Mouse (Mus musculus): ENCODE measurements around the gene Pnpla5. TPM values are rescaled to one million over a fixed set of nuclear protein-coding genes. Genes with fewer than 3 reads are reported as not detected.

The Pnpla5 gene
- polyA plus RNA-seq, 1 experiment from 2014 or later = not detected

GRCm38 (mm10) chr15:84126447-84126846, 3.5 kb upstream of the Pnpla5 start:
- Histone ChIP-seq H3K27me3 (ENCODE audit: control insufficient read depth, insufficient read depth, low read length) (no peaks in the 10 kb centered on the region), H3K4me2 (replicated peaks) (no peak overlapping the region), H3K27ac (no peak overlapping the region), H3K36me3 (replicated peaks; ENCODE audit: control insufficient read depth, insufficient read depth) (no peaks in the 10 kb centered on the region), H3K4me1 (replicated peaks; ENCODE audit: control insufficient read depth, insufficient read depth, low read length) (no peaks in the 10 kb centered on the region), H3K9ac (no peak overlapping the region), H3K9me3 (ENCODE audit: control insufficient read depth, low read length) (no peaks in the 10 kb centered on the region), H3K4me3 (replicated peaks; ENCODE audit: low read length) (no peak overlapping the region)
- DNase-seq (ENCODE audit: low spot score) (no peak), ATAC-seq (ENCODE audit: low FRiP score) (no peak)
- 83% methylated on average over 4 of the region's 4 CpGs for WGBS

- Histone ChIP-seq H3K36me3 (replicated peaks; ENCODE audit: control insufficient read depth, insufficient read depth) (no peaks in the 10 kb centered on the region), H3K4me2 (replicated peaks) (no peak overlapping the region), H3K9me3 (ENCODE audit: control insufficient read depth, low read length) (no peaks in the 10 kb centered on the region), H3K27me3 (ENCODE audit: control insufficient read depth, insufficient read depth, low read length) (no peaks in the 10 kb centered on the region), H3K4me3 (replicated peaks; ENCODE audit: low read length) (no peak overlapping the region), H3K4me1 (replicated peaks; ENCODE audit: control insufficient read depth, insufficient read depth, low read length) (no peaks in the 10 kb centered on the region), H3K27ac (no peak overlapping the region), H3K9ac (no peak overlapping the region)
- DNase-seq (ENCODE audit: low spot score) (no peak), ATAC-seq (ENCODE audit: low FRiP score) (no peak)
- WGBS = 77% methylated on average over 7 of the region's 7 CpGs
Observed at GRCm38 (mm10) chr15:84124086-84124485, 1.1 kb upstream of the Pnpla5 start.

- no peak overlapping the region for H3K9ac ChIP-seq
- no peak overlapping the region for H3K27ac ChIP-seq
- WGBS = 80% methylated on average over 7 of the region's 7 CpGs
- no peaks in the 10 kb centered on the region for H3K4me1 ChIP-seq (replicated peaks; ENCODE audit: control insufficient read depth, insufficient read depth, low read length)
- H3K4me3 ChIP-seq (replicated peaks; ENCODE audit: low read length) = no peak overlapping the region
- DNase-seq (ENCODE audit: low spot score) = no peak
- H3K9me3 ChIP-seq (ENCODE audit: control insufficient read depth, low read length) = no peaks in the 10 kb centered on the region
- no peaks in the 10 kb centered on the region for H3K27me3 ChIP-seq (ENCODE audit: control insufficient read depth, insufficient read depth, low read length)
- ATAC-seq (ENCODE audit: low FRiP score) = no peak
- H3K4me2 ChIP-seq (replicated peaks) = no peak overlapping the region
- H3K36me3 ChIP-seq (replicated peaks; ENCODE audit: control insufficient read depth, insufficient read depth) = no peaks in the 10 kb centered on the region
Observed at GRCm38 (mm10) chr15:84121036-84121435, 1.9 kb downstream of the Pnpla5 start.

- Histone ChIP-seq H3K4me3 (replicated peaks; ENCODE audit: low read length) (no peak overlapping the region), H3K36me3 (replicated peaks; ENCODE audit: control insufficient read depth, insufficient read depth) (no peaks in the 10 kb centered on the region), H3K9ac (no peak overlapping the region), H3K27ac (no peak overlapping the region), H3K9me3 (ENCODE audit: control insufficient read depth, low read length) (no peaks in the 10 kb centered on the region), H3K4me1 (replicated peaks; ENCODE audit: control insufficient read depth, insufficient read depth, low read length) (no peaks in the 10 kb centered on the region), H3K27me3 (ENCODE audit: control insufficient read depth, insufficient read depth, low read length) (no peaks in the 10 kb centered on the region), H3K4me2 (replicated peaks) (no peak overlapping the region)
- no peak for DNase-seq (ENCODE audit: low spot score)
- no peak for ATAC-seq (ENCODE audit: low FRiP score)
- WGBS = 24% methylated on average over 6 of the region's 6 CpGs
Observed at GRCm38 (mm10) chr15:84120612-84121011, 2.4 kb downstream of the Pnpla5 start.

GRCm38 (mm10) chr15:84116466-84116865, 6.5 kb downstream of the Pnpla5 start:
- H3K4me1 ChIP-seq (replicated peaks; ENCODE audit: control insufficient read depth, insufficient read depth, low read length) = no peaks in the 10 kb centered on the region
- no peak for DNase-seq (ENCODE audit: low spot score)
- no peaks in the 10 kb centered on the region for H3K9me3 ChIP-seq (ENCODE audit: control insufficient read depth, low read length)
- ATAC-seq (ENCODE audit: low FRiP score) = no peak
- no peaks in the 10 kb centered on the region for H3K27me3 ChIP-seq (ENCODE audit: control insufficient read depth, insufficient read depth, low read length)
- no peak overlapping the region for H3K27ac ChIP-seq
- H3K4me2 ChIP-seq (replicated peaks) = no peak overlapping the region
- no peak overlapping the region for H3K4me3 ChIP-seq (replicated peaks; ENCODE audit: low read length)
- WGBS = 90% methylated on average over 1 of the region's 1 CpGs
- H3K36me3 ChIP-seq (replicated peaks; ENCODE audit: control insufficient read depth, insufficient read depth) = no peaks in the 10 kb centered on the region
- H3K9ac ChIP-seq = no peak overlapping the region

- H3K9ac ChIP-seq = no peak overlapping the region
- DNase-seq (ENCODE audit: low spot score) = no peak
- H3K9me3 ChIP-seq (ENCODE audit: control insufficient read depth, low read length) = no peaks in the 10 kb centered on the region
- no peaks in the 10 kb centered on the region for H3K4me1 ChIP-seq (replicated peaks; ENCODE audit: control insufficient read depth, insufficient read depth, low read length)
- no peaks in the 10 kb centered on the region for H3K36me3 ChIP-seq (replicated peaks; ENCODE audit: control insufficient read depth, insufficient read depth)
- ATAC-seq (ENCODE audit: low FRiP score) = no peak
- H3K27me3 ChIP-seq (ENCODE audit: control insufficient read depth, insufficient read depth, low read length) = no peaks in the 10 kb centered on the region
- H3K27ac ChIP-seq = no peak overlapping the region
- no peak overlapping the region for H3K4me3 ChIP-seq (replicated peaks; ENCODE audit: low read length)
- no peak overlapping the region for H3K4me2 ChIP-seq (replicated peaks)
- WGBS = 64% methylated on average over 5 of the region's 5 CpGs
Observed at GRCm38 (mm10) chr15:84115727-84116126, 7.2 kb downstream of the Pnpla5 start.

- Histone ChIP-seq H3K27me3 (ENCODE audit: control insufficient read depth, insufficient read depth, low read length) (no peaks in the 10 kb centered on the region), H3K27ac (no peak overlapping the region), H3K4me1 (replicated peaks; ENCODE audit: control insufficient read depth, insufficient read depth, low read length) (no peaks in the 10 kb centered on the region), H3K4me3 (replicated peaks; ENCODE audit: low read length) (no peak overlapping the region), H3K4me2 (replicated peaks) (no peak overlapping the region), H3K9me3 (ENCODE audit: control insufficient read depth, low read length) (no peaks in the 10 kb centered on the region), H3K36me3 (replicated peaks; ENCODE audit: control insufficient read depth, insufficient read depth) (no peaks in the 10 kb centered on the region), H3K9ac (no peak overlapping the region)
- 83% methylated on average over 6 of the region's 6 CpGs for WGBS
- ATAC-seq (ENCODE audit: low FRiP score) (no peak), DNase-seq (ENCODE audit: low spot score) (no peak)
Observed at GRCm38 (mm10) chr15:84113873-84114272, 9.1 kb downstream of the Pnpla5 start.

GRCm38 (mm10) chr15:84108899-84109298, 14.1 kb downstream of the Pnpla5 start:
- H3K4me3 ChIP-seq (replicated peaks; ENCODE audit: low read length) = no peak overlapping the region
- no peak for DNase-seq (ENCODE audit: low spot score)
- H3K27ac ChIP-seq = no peak overlapping the region
- WGBS = 8% methylated on average over 13 of the region's 13 CpGs
- H3K9me3 ChIP-seq (ENCODE audit: control insufficient read depth, low read length) = no peaks in the 10 kb centered on the region
- no peak overlapping the region for H3K4me2 ChIP-seq (replicated peaks)
- no peaks in the 10 kb centered on the region for H3K36me3 ChIP-seq (replicated peaks; ENCODE audit: control insufficient read depth, insufficient read depth)
- no peak overlapping the region for H3K9ac ChIP-seq
- no peak for ATAC-seq (ENCODE audit: low FRiP score)
- peaks cover 14% of the 10 kb centered on the region for H3K4me1 ChIP-seq (replicated peaks; ENCODE audit: control insufficient read depth, insufficient read depth, low read length)
- no peaks in the 10 kb centered on the region for H3K27me3 ChIP-seq (ENCODE audit: control insufficient read depth, insufficient read depth, low read length)

GRCm38 (mm10) chr15:84105924-84106500, 17.0 kb downstream of the Pnpla5 start:
- ATAC-seq (ENCODE audit: low FRiP score) (peak; percentile 29; the same call in 1 of the 2 replicates), DNase-seq (ENCODE audit: low spot score) (no peak)
- Histone ChIP-seq H3K9me3 (ENCODE audit: control insufficient read depth, low read length) (no peaks in the 10 kb centered on the region), H3K27me3 (ENCODE audit: control insufficient read depth, insufficient read depth, low read length) (no peaks in the 10 kb centered on the region), H3K4me3 (replicated peaks; ENCODE audit: low read length) (peak overlapping the region; percentile 75), H3K4me2 (replicated peaks) (peak overlapping the region; percentile 85), H3K9ac (peak overlapping the region; percentile 83), H3K27ac (peak overlapping the region; percentile 78), H3K4me1 (replicated peaks; ENCODE audit: control insufficient read depth, insufficient read depth, low read length) (peaks cover 24% of the 10 kb centered on the region), H3K36me3 (replicated peaks; ENCODE audit: control insufficient read depth, insufficient read depth) (no peaks in the 10 kb centered on the region)
- WGBS = 11% methylated on average over 12 of the region's 12 CpGs

All from hindbrain, embryonic 14.5 days (tissue).